Mouse (Mus musculus): ENCODE results near the gene Tuba3b.

Tuba3b gene

DNA sequence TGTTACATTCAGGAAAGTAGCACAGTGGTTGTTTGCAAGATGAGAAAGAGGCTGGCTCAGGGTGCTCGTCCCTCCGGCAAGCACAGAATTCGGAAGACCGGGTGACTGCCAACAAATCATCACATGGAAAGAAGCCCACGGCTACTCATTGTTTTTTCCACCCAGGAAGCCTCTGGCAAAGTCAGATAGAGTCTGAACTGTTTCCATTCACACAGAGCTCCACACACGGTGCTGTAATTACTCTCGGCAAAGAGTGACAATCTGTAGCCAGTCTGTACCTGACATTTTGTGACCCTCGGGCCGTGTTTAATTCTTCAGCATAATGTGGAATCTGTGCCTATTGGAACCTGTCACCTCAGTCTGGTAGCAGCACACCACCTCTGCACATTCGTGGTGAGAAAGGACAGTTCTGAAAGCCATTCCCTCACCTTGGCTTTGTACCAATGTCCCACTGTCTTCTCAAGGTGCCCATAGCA lies 54.1 kb downstream of the Tuba3b start:
- DNase-seq: no peak

All from layer of hippocampus, adult 9-11 months (tissue).